Mouse (Mus musculus) midbrain, postnatal 0 days (tissue): ENCODE data around the gene Gga1. TPM values are rescaled to one million over a fixed set of nuclear protein-coding genes. Genes with fewer than 3 reads are reported as not detected.
A peak's percentile ranks its signal among the peaks of the same experiment; 100 is the strongest.

Experiments
- ATAC-seq: fragments of 200-750 bp; cut with Nextera tagmentation; 2 replicates; pipeline ENCODE4 v1.8.0; 2017; ENCODE audit warnings: moderate number of reproducible peaks, mild to moderate bottlenecking, moderate TSS enrichment, moderate library complexity; ENCODE audit not compliant: low FRiP score
- DNase-seq: peaks from one replicate; pipeline ENCODE4 v3.0.0-alpha.2; 2015; ENCODE audit warnings: low spot score
- H3K27ac ChIP-seq: fragments of 300-500 bp; sonication (generic); 2 replicates; pipeline ENCODE4 v1.5.1; 2014; ENCODE audit warnings: low read depth, mild to moderate bottlenecking, low read length, mixed read lengths
- H3K27me3 ChIP-seq: fragments of 300-500 bp; sonication (generic); 2 replicates; pipeline ENCODE4 v1.6.1; 2014; ENCODE audit warnings: low read length, control low read depth, mixed read lengths; ENCODE audit not compliant: insufficient read depth
- H3K36me3 ChIP-seq: fragments of 300-500 bp; sonication (generic); 2 replicates; pipeline ENCODE4 v1.6.1; 2014; ENCODE audit warnings: low read length, control low read depth, mixed read lengths; ENCODE audit not compliant: insufficient read depth
- H3K4me1 ChIP-seq: fragments of 300-500 bp; sonication (generic); 2 replicates; pipeline ENCODE4 v1.6.1; 2014; ENCODE audit warnings: mild to moderate bottlenecking, control low read depth, antibody characterized with exemption, low read length, mixed read lengths; ENCODE audit not compliant: insufficient read depth
- H3K4me2 ChIP-seq: fragments of 300-500 bp; sonication (generic); 2 replicates; pipeline ENCODE4 v1.6.1; 2014; ENCODE audit warnings: low read depth, mild to moderate bottlenecking, low read length, mixed read lengths; ENCODE audit not compliant: poor library complexity, severe bottlenecking
- H3K4me3 ChIP-seq: fragments of 300-500 bp; sonication (generic); 2 replicates; pipeline ENCODE4 v1.5.1; 2014; ENCODE audit warnings: low read depth, mild to moderate bottlenecking, low read length, moderate library complexity
- H3K9ac ChIP-seq: fragments of 300-500 bp; sonication (generic); replicated peaks from 2 replicates; pipeline ENCODE4 v1.6.1; 2014; ENCODE audit warnings: mild to moderate bottlenecking, low read length, moderate library complexity, mixed read lengths; ENCODE audit not compliant: poor library complexity, severe bottlenecking
- H3K9me3 ChIP-seq: fragments of 300-500 bp; sonication (generic); 2 replicates; pipeline ENCODE4 v1.6.1; 2016; ENCODE audit warnings: low read length, control low read depth
- CTCF ChIP-seq: IDR thresholded peaks from 2 replicates; pipeline ENCODE4 v1.5.1; 2016; ENCODE audit warnings: antibody characterized with exemption, mild to moderate bottlenecking
- WGBS: fragments of 180-500 bp; shearing (Covaris S2); extraction: QIAGEN DNeasy Blood & Tissue Kit; methylation state at CpG from one replicate; pipeline ENCODE4 v1.1.7; 2014; 5-methylcytosine and 5-hydroxymethylcytosine counted together
- polyA plus RNA-seq: library from polyadenylated mRNA; unstranded; fragments of >200 nt; fragmentation: Nextera tagmentation; extraction: Ambion mirVana; gene quantifications from 2 replicates; pipeline ENCODE4 v1.2.1, GENCODE M21; 2015
- total RNA-seq: library from RNA; depleted of rRNA; stranded (reverse); fragments of >200 nt; gene quantifications from 2 replicates; pipeline ENCODE4 v1.2.3, GENCODE M21; 2014; rRNA removed

Gene Gga1
- total RNA-seq (37.0 and 42.8 TPM in 2 replicates), polyA plus RNA-seq (42.4 and 43.4 TPM in 2 replicates)

- Histone ChIP-seq H3K27ac (peak within 1 kb of the TSS; percentile 99), H3K9ac (peak within 1 kb of the TSS; percentile 91), H3K9me3 (no peaks in the 10 kb centered on the region), H3K4me1 (peaks cover 11% of the 10 kb centered on the region), H3K4me3 (peak within 1 kb of the TSS; percentile 64), H3K36me3 (peaks cover 19% of the 10 kb centered on the region), H3K27me3 (no peaks in the 10 kb centered on the region), H3K4me2 (peak within 1 kb of the TSS; percentile 84)
- TF ChIP-seq CTCF, result peak; percentile 38
- WGBS, result 1% methylated on average over 61 of the region's 95 CpGs
- ATAC-seq (peak; percentile 90), DNase-seq (peak; percentile 99)
These were observed at the start of gene Gga1 for GRCm38 (mm10) chr15:78876991-78877809. Gga1 (plus strand) TSS chr15:78877190.

- WGBS, result 16% methylated on average over 5 of the region's 5 CpGs
These were observed 48.7 kb upstream of the Gga1 start for GRCm38 (mm10) chr15:78828315-78828714.

GRCm38 (mm10) chr15:78829636-78830035 is 47.4 kb upstream of the Gga1 start:
- H3K4me1 ChIP-seq, result 0 out of 2 replicates have a peak, but pooled peaks cover 6% of the 10 kb centered on the region
- peak; percentile 50 for TF ChIP-seq CTCF
- 94% methylated on average over 1 of the region's 1 CpGs for WGBS
- H3K9me3 ChIP-seq, result no peaks in the 10 kb centered on the region
- ATAC-seq (no peak), DNase-seq (no peak)
- H3K4me3 ChIP-seq, result no peak overlapping the region
- no peak overlapping the region for H3K9ac ChIP-seq
- H3K4me2 ChIP-seq, result no peak overlapping the region
- H3K27me3 ChIP-seq, result peaks cover 3% of the 10 kb centered on the region; the same call in 1 of the 2 replicates
- no peaks in the 10 kb centered on the region for H3K36me3 ChIP-seq
- no peak overlapping the region for H3K27ac ChIP-seq

More at GRCm38 (mm10) chr15:78828315-78828714, 48.7 kb upstream of the Gga1 start:
- H3K36me3 ChIP-seq, result no peaks in the 10 kb centered on the region
- peak; percentile 31 for TF ChIP-seq CTCF
- H3K9ac ChIP-seq, result no peak overlapping the region
- ATAC-seq (no peak), DNase-seq (no peak)
- peaks cover 3% of the 10 kb centered on the region; the same call in 1 of the 2 replicates for H3K27me3 ChIP-seq
- 0 out of 2 replicates have a peak, but pooled peaks cover 6% of the 10 kb centered on the region for H3K4me1 ChIP-seq
- no peak overlapping the region for H3K4me2 ChIP-seq
- H3K4me3 ChIP-seq, result no peak overlapping the region
- H3K27ac ChIP-seq, result no peak overlapping the region
- H3K9me3 ChIP-seq, result no peaks in the 10 kb centered on the region

- H3K4me2 ChIP-seq, result no peak overlapping the region
- H3K27ac ChIP-seq, result no peak overlapping the region
- DNase-seq (no peak), ATAC-seq (no peak)
- no peak for TF ChIP-seq CTCF
- H3K9ac ChIP-seq, result no peak overlapping the region
- H3K4me3 ChIP-seq, result no peak overlapping the region
- 79% methylated on average over 10 of the region's 10 CpGs for WGBS
- 0 out of 2 replicates have a peak, but pooled peaks cover 9% of the 10 kb centered on the region for H3K4me1 ChIP-seq
- H3K9me3 ChIP-seq, result no peaks in the 10 kb centered on the region
- H3K27me3 ChIP-seq, result no peaks in the 10 kb centered on the region
- H3K36me3 ChIP-seq, result no peaks in the 10 kb centered on the region
These were observed 46.0 kb upstream of the Gga1 start for GRCm38 (mm10) chr15:78830742-78831719.

- ATAC-seq, result peak; percentile 20
These were observed 45.0 kb upstream of the Gga1 start for GRCm38 (mm10) chr15:78831720-78832657.

More at GRCm38 (mm10) chr15:78831720-78832657, 45.0 kb upstream of the Gga1 start:
- H3K4me2 ChIP-seq, result no peak overlapping the region
- 64% methylated on average over 18 of the region's 19 CpGs for WGBS
- no peak overlapping the region for H3K4me3 ChIP-seq
- no peaks in the 10 kb centered on the region for H3K36me3 ChIP-seq
- DNase-seq, result no peak
- H3K9me3 ChIP-seq, result no peaks in the 10 kb centered on the region
- 0 out of 2 replicates have a peak, but pooled peaks cover 9% of the 10 kb centered on the region for H3K4me1 ChIP-seq
- H3K9ac ChIP-seq, result no peak overlapping the region
- peak overlapping the region; percentile 59; the same call in 1 of the 2 replicates for H3K27ac ChIP-seq
- TF ChIP-seq CTCF, result no peak
- no peaks in the 10 kb centered on the region for H3K27me3 ChIP-seq
